Mouse (Mus musculus): Measurements from ENCODE around the gene Thada.
A peak's percentile ranks its signal among the peaks of the same experiment; 100 is the strongest.

DNA sequence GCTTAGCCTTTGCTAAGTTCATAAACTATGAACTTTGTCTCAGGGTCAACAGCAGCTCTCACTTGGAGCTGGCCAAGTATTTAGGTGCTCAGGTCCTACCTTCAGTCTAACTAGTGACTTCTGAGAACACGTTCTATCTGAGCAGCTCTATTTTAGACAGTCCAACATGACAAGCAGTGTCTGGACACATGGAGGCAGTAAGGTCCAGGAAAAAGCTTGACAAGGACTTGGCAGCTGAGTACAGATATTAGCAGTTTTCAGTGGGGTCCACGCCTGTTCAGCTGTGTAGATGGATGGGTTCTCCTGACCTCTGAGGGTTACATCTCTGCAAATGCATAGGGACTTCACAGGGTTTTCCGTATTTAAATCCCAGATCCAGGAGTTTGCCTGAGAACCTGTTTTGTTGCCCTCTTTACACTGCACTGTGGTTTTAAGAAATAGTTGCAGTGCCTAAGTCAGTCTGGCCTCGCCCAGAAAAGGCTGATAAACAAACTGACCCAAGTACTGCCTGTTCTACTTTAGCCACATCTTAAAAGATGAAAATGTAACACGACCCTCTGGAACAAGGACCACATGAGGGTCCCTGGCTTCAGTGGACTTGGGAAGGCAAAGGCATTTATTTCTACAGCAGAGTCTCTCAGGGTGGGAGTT is 200.4 kb downstream of the Thada start:
- TF ChIP-seq CTCF (IDR thresholded peaks at IDR 0.05; ENCODE audit: low read depth) (peak; percentile 63), EP300 (optimal IDR thresholded peaks at IDR 0.05) (no peak)

Measured in stomach, postnatal 0 days (tissue).